Mouse (Mus musculus): ENCODE measurements around the gene Gm20547. TPM values are rescaled to one million over a fixed set of nuclear protein-coding genes. Genes with fewer than 3 reads are reported as not detected.
"Not testable (repeated sequence)": the region's sequence is repeated elsewhere in the genome, so short reads cannot be mapped to it uniquely, and the experiment has no call there.

The Gm20547 gene
- polyA plus RNA-seq, 1 experiment from 2014 or later, result not detected

DNA sequence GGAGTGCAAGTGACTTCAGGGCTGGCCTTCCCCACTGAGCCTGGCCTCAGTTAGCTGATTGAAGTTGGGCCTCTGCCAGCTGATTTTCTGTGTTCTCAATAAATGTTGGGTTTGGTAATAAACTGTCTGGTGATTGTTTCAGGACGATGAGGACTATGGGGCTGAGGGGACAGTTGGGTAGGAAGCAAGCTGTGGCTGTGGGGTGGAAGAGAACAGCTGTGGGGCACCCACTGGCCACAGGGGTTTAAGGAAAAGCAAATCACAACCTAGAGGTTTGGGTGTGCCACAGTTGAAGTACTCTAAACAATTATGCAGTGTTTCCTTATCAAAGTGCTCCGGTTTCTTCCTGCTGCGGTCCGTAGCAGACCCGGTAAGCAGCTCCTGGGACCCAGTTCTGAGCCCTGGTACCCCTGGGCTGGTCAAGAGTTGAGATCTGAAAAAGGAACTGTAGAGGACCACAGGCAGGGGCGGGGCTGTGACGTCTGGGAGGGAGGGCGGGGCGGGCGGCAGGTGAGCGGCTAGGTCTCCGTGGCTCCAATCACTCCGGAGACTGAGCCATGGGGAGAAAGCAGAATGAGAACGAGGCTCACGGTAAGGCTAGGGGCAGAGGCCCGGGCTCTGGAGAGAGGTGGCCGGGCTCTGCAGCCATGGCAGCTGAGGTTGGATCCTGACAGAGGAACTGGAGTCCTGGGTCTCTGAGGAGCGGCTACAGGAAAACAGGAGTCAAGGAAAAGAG lies 32.3 kb upstream of the Gm20547 start, which contains the start of gene Slc44a4:
Gene Slc44a4 (plus strand): TSS at position 537 of the 736 bp plus-strand sequence.
- Histone ChIP-seq H3K4me1 (ENCODE audit: control insufficient read depth, insufficient read depth, low read depth, low read length) (no peaks in the 10 kb centered on the region), H3K4me2 (ENCODE audit: low read length) (no peak within 1 kb of the TSS), H3K36me3 (ENCODE audit: control insufficient read depth, insufficient read depth, low read length) (peaks cover 44% of the 10 kb centered on the region), H3K9me3 (ENCODE audit: control insufficient read depth, low read length) (no peaks in the 10 kb centered on the region), H3K9ac (ENCODE audit: low read depth, low read length) (no peak within 1 kb of the TSS; the same call in 1 of the 2 replicates), H3K27me3 (replicated peaks; ENCODE audit: control insufficient read depth, insufficient read depth, low read length) (no peaks in the 10 kb centered on the region), H3K27ac (ENCODE audit: low read depth, low read length) (no peak within 1 kb of the TSS), H3K4me3 (ENCODE audit: low read length) (no peak within 1 kb of the TSS)
- ATAC-seq, result no peak
- WGBS, result 40% methylated on average over 18 of the region's 18 CpGs

DNA sequence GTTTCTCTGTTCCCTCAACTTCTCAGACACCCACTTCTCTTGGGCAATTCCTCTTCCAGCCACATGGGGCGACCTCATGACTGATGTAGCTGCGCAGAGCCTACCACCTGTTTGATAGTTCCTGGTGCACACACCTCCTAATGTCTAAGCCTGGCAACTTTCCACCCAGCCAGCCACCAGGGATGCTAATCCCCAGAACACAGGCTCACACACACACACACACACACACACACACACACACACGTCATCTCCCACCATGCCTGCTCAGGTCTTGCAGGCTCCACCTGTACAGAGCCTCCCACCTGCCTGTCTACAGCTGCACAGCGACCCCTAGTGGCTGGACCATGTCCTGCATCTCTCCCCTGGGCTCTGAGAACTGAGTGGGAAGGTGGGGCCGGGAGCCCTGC lies 30.1 kb upstream of the Gm20547 start:
- Histone ChIP-seq H3K27ac (ENCODE audit: low read depth, low read length) (no peak overlapping the region), H3K9me3 (ENCODE audit: control insufficient read depth, low read length) (no peaks in the 10 kb centered on the region), H3K4me1 (ENCODE audit: control insufficient read depth, insufficient read depth, low read depth, low read length) (no peaks in the 10 kb centered on the region), H3K4me2 (ENCODE audit: low read length) (no peak overlapping the region), H3K4me3 (ENCODE audit: low read length) (no peak overlapping the region), H3K27me3 (replicated peaks; ENCODE audit: control insufficient read depth, insufficient read depth, low read length) (no peaks in the 10 kb centered on the region), H3K9ac (ENCODE audit: low read depth, low read length) (no peak overlapping the region), H3K36me3 (ENCODE audit: control insufficient read depth, insufficient read depth, low read length) (peaks cover 64% of the 10 kb centered on the region)
- 37% methylated on average over 5 of the region's 5 CpGs for WGBS
- ATAC-seq, result peak; percentile 48; the same call in 1 of the 2 replicates

DNA sequence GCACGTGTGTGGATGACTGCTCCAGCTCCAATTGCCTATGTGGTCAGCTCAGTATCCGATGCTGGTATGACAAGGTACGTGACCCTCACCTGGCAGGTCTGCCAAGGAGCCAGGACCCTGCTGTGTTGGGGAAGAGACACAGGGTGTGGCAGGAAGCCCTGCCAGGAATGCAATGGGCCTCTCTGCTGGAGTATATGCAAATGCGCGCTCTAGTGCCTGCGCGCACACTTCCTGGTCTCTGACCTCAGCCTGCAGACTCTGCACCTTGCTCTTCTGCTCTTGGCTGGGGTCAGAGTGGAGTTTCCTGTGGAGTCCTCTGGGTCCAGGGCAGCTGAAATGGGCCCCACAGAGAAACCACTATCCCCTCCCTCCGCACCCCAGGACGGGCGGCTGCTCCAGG lies 29.1 kb upstream of the Gm20547 start:
- Histone ChIP-seq H3K27ac (ENCODE audit: low read depth, low read length) (no peak overlapping the region), H3K9ac (ENCODE audit: low read depth, low read length) (no peak overlapping the region), H3K4me2 (ENCODE audit: low read length) (no peak overlapping the region), H3K4me3 (ENCODE audit: low read length) (no peak overlapping the region), H3K36me3 (ENCODE audit: control insufficient read depth, insufficient read depth, low read length) (peaks cover 74% of the 10 kb centered on the region), H3K27me3 (replicated peaks; ENCODE audit: control insufficient read depth, insufficient read depth, low read length) (no peaks in the 10 kb centered on the region), H3K4me1 (ENCODE audit: control insufficient read depth, insufficient read depth, low read depth, low read length) (no peaks in the 10 kb centered on the region), H3K9me3 (ENCODE audit: control insufficient read depth, low read length) (no peaks in the 10 kb centered on the region)
- 90% methylated on average over 10 of the region's 10 CpGs for WGBS
- no peak for ATAC-seq

DNA sequence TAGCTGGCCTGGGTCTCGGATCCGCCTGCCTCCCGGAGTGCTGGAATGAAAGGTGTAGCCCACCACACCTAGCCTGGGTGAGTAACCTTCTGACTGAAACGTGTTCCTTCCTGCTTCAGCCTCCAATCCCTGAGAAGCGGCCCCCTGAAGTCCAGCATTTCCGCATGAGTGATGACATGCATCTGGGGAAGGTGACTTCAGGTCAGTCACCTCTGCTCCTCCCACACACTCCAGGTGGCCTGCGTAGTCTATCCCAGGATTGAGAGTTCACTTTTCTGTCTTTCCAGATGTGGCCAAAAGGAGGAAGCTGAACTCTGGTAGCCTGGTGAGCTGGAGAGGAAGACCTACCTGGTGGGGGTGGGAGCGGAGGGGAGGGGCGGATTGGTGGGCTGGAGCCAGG lies 21.1 kb upstream of the Gm20547 start:
- Histone ChIP-seq H3K4me2 (ENCODE audit: low read length) (no peak overlapping the region), H3K36me3 (ENCODE audit: control insufficient read depth, insufficient read depth, low read length) (peaks cover 43% of the 10 kb centered on the region), H3K27ac (ENCODE audit: low read depth, low read length) (no peak overlapping the region), H3K9me3 (ENCODE audit: control insufficient read depth, low read length) (no peaks in the 10 kb centered on the region), H3K4me3 (ENCODE audit: low read length) (no peak overlapping the region), H3K9ac (ENCODE audit: low read depth, low read length) (no peak overlapping the region), H3K27me3 (replicated peaks; ENCODE audit: control insufficient read depth, insufficient read depth, low read length) (no peaks in the 10 kb centered on the region), H3K4me1 (ENCODE audit: control insufficient read depth, insufficient read depth, low read depth, low read length) (peaks cover 9% of the 10 kb centered on the region)
- no peak for ATAC-seq
- 93% methylated on average over 9 of the region's 9 CpGs for WGBS

DNA sequence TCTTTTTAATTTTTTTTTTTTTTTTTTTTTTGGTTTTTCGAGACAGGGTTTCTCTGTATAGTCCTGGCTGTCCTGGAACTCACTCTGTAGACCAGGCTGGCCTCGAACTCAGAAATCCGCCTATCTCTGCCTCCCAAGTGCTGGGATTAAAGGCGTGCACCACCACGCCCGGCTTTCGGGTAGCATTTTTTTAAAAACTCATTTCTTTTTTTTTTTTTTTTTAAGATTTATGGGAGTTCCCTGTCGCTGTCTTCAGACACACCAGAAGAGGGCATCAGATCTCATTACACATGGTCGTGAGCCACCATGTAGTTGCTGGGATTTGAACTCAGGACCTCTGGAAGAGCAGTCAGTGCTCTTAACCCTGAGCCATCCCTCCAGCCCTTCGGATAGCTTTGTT lies 20.1 kb upstream of the Gm20547 start:
- H3K27me3 ChIP-seq (replicated peaks; ENCODE audit: control insufficient read depth, insufficient read depth, low read length); H3K4me3 ChIP-seq (ENCODE audit: low read length); H3K4me2 ChIP-seq (ENCODE audit: low read length); H3K27ac ChIP-seq (ENCODE audit: low read depth, low read length); H3K9ac ChIP-seq (ENCODE audit: low read depth, low read length); ATAC-seq; H3K9me3 ChIP-seq (ENCODE audit: control insufficient read depth, low read length): not testable (repeated sequence)
- peaks cover 18% of the 10 kb centered on the region for H3K4me1 ChIP-seq (ENCODE audit: control insufficient read depth, insufficient read depth, low read depth, low read length)
- H3K36me3 ChIP-seq (ENCODE audit: control insufficient read depth, insufficient read depth, low read length), result peaks cover 35% of the 10 kb centered on the region
- 91% methylated on average over 9 of the region's 10 CpGs for WGBS

DNA sequence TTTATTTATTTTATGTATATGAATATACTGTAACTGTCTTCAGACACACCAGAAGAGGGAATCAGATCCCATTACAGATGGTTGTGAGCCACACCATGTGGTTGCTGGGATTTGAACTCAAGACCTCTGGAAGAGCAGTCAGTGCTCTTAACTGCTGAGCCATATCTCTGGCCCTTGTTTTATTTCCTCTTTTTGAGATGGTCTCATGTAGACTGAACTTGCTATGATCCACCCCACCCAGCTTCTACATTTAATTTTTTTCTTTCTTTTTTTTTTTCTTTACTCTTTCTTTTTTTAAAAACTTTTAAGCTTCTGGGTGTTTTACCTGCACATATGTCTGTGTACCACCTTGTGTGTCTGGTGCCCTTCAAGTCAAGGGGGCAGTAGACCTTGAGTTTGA lies 19.0 kb upstream of the Gm20547 start:
- H3K9ac ChIP-seq (ENCODE audit: low read depth, low read length); ATAC-seq; H3K27me3 ChIP-seq (replicated peaks; ENCODE audit: control insufficient read depth, insufficient read depth, low read length); H3K4me2 ChIP-seq (ENCODE audit: low read length); H3K4me3 ChIP-seq (ENCODE audit: low read length); H3K9me3 ChIP-seq (ENCODE audit: control insufficient read depth, low read length); H3K27ac ChIP-seq (ENCODE audit: low read depth, low read length): not testable (repeated sequence)
- H3K4me1 ChIP-seq (ENCODE audit: control insufficient read depth, insufficient read depth, low read depth, low read length), result peaks cover 28% of the 10 kb centered on the region
- peaks cover 27% of the 10 kb centered on the region for H3K36me3 ChIP-seq (ENCODE audit: control insufficient read depth, insufficient read depth, low read length)

DNA sequence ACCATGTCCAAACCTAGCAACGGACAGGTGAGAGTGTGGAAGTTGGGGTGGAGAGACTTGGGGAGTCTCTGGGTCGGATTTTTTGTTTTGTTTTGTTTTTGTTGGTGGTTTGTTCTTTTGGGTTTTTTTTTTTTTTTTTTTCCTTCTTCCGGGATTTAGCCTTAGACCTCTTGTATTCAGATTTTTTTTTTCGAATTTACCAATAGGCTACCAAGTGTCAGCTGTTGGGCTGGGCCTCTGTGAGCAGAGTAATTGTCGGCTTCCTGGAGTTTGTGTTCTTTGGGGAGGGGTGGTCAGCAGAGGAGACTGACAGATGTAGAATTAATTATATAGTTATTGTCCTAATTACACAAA lies 18.0 kb upstream of the Gm20547 start:
- peak overlapping the region; percentile 98; the same call in 1 of the 2 replicates for H3K27ac ChIP-seq (ENCODE audit: low read depth, low read length)

DNA sequence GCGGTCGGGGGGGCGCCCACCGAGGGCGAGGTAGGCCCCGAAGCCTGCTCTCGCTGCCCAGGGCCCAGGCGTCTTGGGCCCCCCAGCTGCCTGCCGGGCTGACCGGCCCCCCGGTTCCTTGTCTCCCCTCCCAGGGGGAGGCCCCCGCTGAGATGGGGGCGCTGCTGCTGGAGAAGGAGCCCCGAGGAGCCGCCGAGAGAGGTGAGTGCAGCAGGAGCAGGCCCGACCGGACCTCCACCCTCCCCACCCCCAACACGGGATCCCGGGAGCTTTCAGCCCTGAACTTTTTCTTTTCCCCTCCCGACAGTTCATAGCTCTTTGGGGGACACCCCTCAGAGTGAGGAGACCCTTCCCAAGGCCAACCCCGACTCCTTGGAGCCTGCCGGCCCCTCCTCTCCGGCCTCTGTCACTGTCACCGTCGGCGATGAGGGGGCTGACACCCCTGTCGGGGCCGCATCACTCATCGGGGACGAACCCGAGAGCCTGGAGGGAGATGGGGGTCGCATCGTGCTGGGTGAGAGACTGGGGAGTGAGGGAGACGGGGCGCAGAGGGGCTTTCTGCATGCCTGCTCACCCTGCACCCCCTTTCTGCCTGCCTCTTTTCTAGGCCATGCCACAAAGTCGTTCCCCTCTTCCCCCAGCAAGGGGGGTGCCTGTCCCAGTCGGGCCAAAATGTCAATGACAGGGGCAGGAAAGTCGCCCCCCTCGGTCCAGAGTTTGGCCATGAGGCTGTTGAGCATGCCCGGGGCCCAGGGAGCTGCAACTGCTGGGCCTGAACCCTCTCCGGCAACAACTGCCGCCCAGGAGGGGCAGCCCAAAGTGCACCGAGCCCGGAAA lies 17.4 kb upstream of the Gm20547 start:
- under 1% methylated on average over 35 of the region's 45 CpGs for WGBS
- Histone ChIP-seq H3K4me3 (ENCODE audit: low read length) (peak overlapping the region; percentile 87), H3K36me3 (ENCODE audit: control insufficient read depth, insufficient read depth, low read length) (peaks cover 15% of the 10 kb centered on the region), H3K4me2 (ENCODE audit: low read length) (peak overlapping the region; percentile 87), H3K9me3 (ENCODE audit: control insufficient read depth, low read length) (no peaks in the 10 kb centered on the region), H3K27ac (ENCODE audit: low read depth, low read length) (peak overlapping the region; percentile 98), H3K4me1 (ENCODE audit: control insufficient read depth, insufficient read depth, low read depth, low read length) (peaks cover 34% of the 10 kb centered on the region), H3K27me3 (replicated peaks; ENCODE audit: control insufficient read depth, insufficient read depth, low read length) (no peaks in the 10 kb centered on the region), H3K9ac (ENCODE audit: low read depth, low read length) (peak overlapping the region; percentile 98)
- no peak for ATAC-seq

More for the DNA sequence above, 18.0 kb upstream of the Gm20547 start:
- Histone ChIP-seq H3K9me3 (ENCODE audit: control insufficient read depth, low read length) (no peaks in the 10 kb centered on the region), H3K4me1 (ENCODE audit: control insufficient read depth, insufficient read depth, low read depth, low read length) (peaks cover 34% of the 10 kb centered on the region), H3K36me3 (ENCODE audit: control insufficient read depth, insufficient read depth, low read length) (peaks cover 19% of the 10 kb centered on the region), H3K27me3 (replicated peaks; ENCODE audit: control insufficient read depth, insufficient read depth, low read length) (no peaks in the 10 kb centered on the region), H3K4me3 (ENCODE audit: low read length) (peak overlapping the region; percentile 87), H3K4me2 (ENCODE audit: low read length) (peak overlapping the region; percentile 87), H3K9ac (ENCODE audit: low read depth, low read length) (peak overlapping the region; percentile 98)
- ATAC-seq, result no peak
- 3% methylated on average over 5 of the region's 5 CpGs for WGBS

DNA sequence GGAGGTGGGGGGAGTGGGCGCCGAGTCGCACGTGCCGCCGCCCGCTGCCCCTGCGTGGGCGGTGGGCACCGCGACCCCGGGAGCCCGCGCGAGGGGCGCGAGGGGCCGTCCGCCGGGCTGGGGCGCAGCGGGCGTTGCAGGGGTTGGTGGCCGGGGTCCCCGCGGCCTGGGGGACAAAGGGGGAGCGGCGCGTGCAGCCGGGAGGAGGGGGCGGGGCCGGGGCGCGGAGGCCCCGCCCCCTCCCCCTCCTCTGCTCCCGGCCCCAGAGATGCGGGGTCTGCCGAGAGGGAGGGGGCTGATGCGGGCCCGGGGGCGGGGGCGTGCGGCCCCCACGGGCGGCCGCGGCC lies 16.8 kb upstream of the Gm20547 start:
- Histone ChIP-seq H3K4me1 (ENCODE audit: control insufficient read depth, insufficient read depth, low read depth, low read length) (peaks cover 34% of the 10 kb centered on the region), H3K9ac (ENCODE audit: low read depth, low read length) (peak overlapping the region; percentile 98), H3K4me3 (ENCODE audit: low read length) (peak overlapping the region; percentile 87), H3K9me3 (ENCODE audit: control insufficient read depth, low read length) (no peaks in the 10 kb centered on the region), H3K4me2 (ENCODE audit: low read length) (peak overlapping the region; percentile 87), H3K36me3 (ENCODE audit: control insufficient read depth, insufficient read depth, low read length) (peaks cover 13% of the 10 kb centered on the region), H3K27me3 (replicated peaks; ENCODE audit: control insufficient read depth, insufficient read depth, low read length) (no peaks in the 10 kb centered on the region), H3K27ac (ENCODE audit: low read depth, low read length) (peak overlapping the region; percentile 98)
- no peak for ATAC-seq
- 0% methylated on average over 17 of the region's 47 CpGs for WGBS

Measured in hindbrain, embryonic 16.5 days (tissue).